Mouse (Mus musculus): Measurements from ENCODE around the gene Gm7879.

DNA sequence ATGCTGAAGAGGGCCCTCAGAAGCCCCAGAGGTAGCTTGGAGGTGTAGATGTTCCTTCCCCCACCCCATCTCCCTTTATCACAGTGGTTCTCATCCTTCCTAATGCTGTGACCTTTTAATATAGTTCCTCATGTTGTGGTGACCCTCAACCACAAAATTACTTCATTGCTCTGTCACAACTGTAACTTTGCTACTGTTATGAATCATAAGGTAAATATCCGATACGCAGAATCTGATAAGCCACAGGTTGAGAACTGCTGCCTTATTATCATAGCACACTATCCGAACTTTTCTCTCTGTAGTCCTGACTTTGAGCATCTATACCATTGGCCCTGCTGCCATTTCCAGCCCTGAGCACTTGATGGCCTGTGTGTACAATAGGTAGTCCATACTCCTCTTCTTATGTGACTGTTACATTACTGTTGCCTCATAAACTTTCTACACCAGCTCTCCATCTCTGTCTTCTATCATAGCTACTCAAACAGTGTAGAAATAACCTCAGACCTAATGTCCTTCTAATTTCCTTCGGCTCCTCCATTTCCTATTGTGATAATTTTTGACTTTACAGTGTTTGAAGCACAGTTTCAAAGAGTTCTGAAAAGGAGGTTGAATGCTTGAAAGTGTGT is 2.4 kb downstream of the Gm7879 start:
- TF ChIP-seq CTCF (IDR thresholded peaks at IDR 0.05; ENCODE audit: insufficient read depth, low read length) = no peak
- TF ChIP-seq POLR2A (IDR thresholded peaks at IDR 0.05; ENCODE audit: borderline replicate concordance, extremely low read depth, low read depth, low read length) = no peak
